Mouse (Mus musculus): ENCODE data around the gene A930002H24Rik. TPM values are rescaled to one million over a fixed set of nuclear protein-coding genes. Genes with fewer than 3 reads are reported as not detected.

Gene A930002H24Rik
- total and polyA plus RNA-seq, 3 experiments, result not detected

- H3K27ac ChIP-seq (ENCODE audit: insufficient read depth, low read depth), result no peak overlapping the region
- no peaks in the 10 kb centered on the region for H3K36me3 ChIP-seq (replicated peaks in 1 of 2; ENCODE audit: control insufficient read depth in 1 of 2, insufficient read depth in 1 of 2, low read length in 1 of 2)
- peaks cover 12% of the 10 kb centered on the region for H3K27me3 ChIP-seq (replicated peaks)
- no peak overlapping the region for H3K4me2 ChIP-seq (ENCODE audit: insufficient read depth, low read depth, poor library complexity, severe bottlenecking)
- TF ChIP-seq CTCF (conservative IDR thresholded peaks at IDR 0.05 in 1 of 2, IDR thresholded peaks at IDR 0.05 in 1 of 2; ENCODE audit: low read depth in 2 of 2, low read length in 2 of 2) (peak in 1 of 2 experiments; percentile 21; a peak in 2 of 4 replicates), EP300 (IDR thresholded peaks at IDR 0.05; ENCODE audit: low read length) (no peak)
- H3K9ac ChIP-seq (ENCODE audit: insufficient read depth, low read depth), result no peak overlapping the region
- dilution Hi-C loops (cut with MboI; ENCODE audit: extremely low pct_ligation_motif_present, extremely low pct_unique_long_range_greater_than_20kb, low sequenced_read_pairs), result no loop called here
- H3K9me3 ChIP-seq (replicated peaks; ENCODE audit: low read length), result peaks cover 9% of the 10 kb centered on the region
- peaks cover 0 to 4% of the 10 kb centered on the region in 2 experiments; a peak in 1 of 4 replicates for H3K4me1 ChIP-seq (ENCODE audit: control insufficient read depth in 1 of 2, insufficient read depth in 2 of 2)
- no peak overlapping the region for H3K4me3 ChIP-seq (replicated peaks in 1 of 3; ENCODE audit: low read depth in 2 of 3, low read length in 2 of 3, poor library complexity in 1 of 3)
- DNase-seq (ENCODE audit: extremely low read depth), result no peak
- in situ Hi-C loops (cut with MboI; ENCODE audit: low pct_ligation_motif_present, low pct_unique_long_range_greater_than_20kb, low sequenced_read_pairs), result no loop called here
- H3K79me2 ChIP-seq (replicated peaks; ENCODE audit: control insufficient read depth, extremely low read depth, insufficient read depth, poor library complexity, severe bottlenecking), result no peaks in the 10 kb centered on the region
Observed at GRCm38 (mm10) chr17:63839636-63840269, 23.8 kb downstream of the A930002H24Rik start.

- TF ChIP-seq EP300 (IDR thresholded peaks at IDR 0.05; ENCODE audit: low read length), result peak; percentile 78
- TF ChIP-seq JUN (IDR thresholded peaks at IDR 0.05; ENCODE audit: insufficient read depth, low read depth, low read length), result peak; percentile 56; the same call in 1 of the 2 replicates
- TF ChIP-seq ETS1 (conservative IDR thresholded peaks at IDR 0.05; ENCODE audit: low read depth, low read length), result peak; percentile 68; the same call in 1 of the 2 replicates
- peak; percentile 49; the same call in 1 of the 2 replicates for TF ChIP-seq MEF2A (IDR thresholded peaks at IDR 0.05; ENCODE audit: borderline replicate concordance, low read depth, low read length)
- no peak for TF ChIP-seq ZC3H11A (IDR thresholded peaks at IDR 0.05; ENCODE audit: low read depth, low read length)
- TF ChIP-seq JUND (conservative IDR thresholded peaks at IDR 0.05; ENCODE audit: low read depth, low read length), result peak; percentile 58
- no peak for TF ChIP-seq CHD1 (IDR thresholded peaks at IDR 0.05; ENCODE audit: low read depth, low read length)
- TF ChIP-seq ELF1 (IDR thresholded peaks at IDR 0.05; ENCODE audit: low read depth, low read length), result no peak
- DNase-seq (ENCODE audit: extremely low read depth), result no peak
- peaks cover 9% of the 10 kb centered on the region for H3K9me3 ChIP-seq (replicated peaks; ENCODE audit: low read length)
- H3K4me3 ChIP-seq (replicated peaks in 1 of 3; ENCODE audit: low read depth in 2 of 3, low read length in 2 of 3, poor library complexity in 1 of 3), result no peak overlapping the region
- no peaks in the 10 kb centered on the region for H3K36me3 ChIP-seq (replicated peaks in 1 of 2; ENCODE audit: control insufficient read depth in 1 of 2, insufficient read depth in 1 of 2, low read length in 1 of 2)
- H3K27ac ChIP-seq (ENCODE audit: insufficient read depth, low read depth), result no peak overlapping the region
- in situ Hi-C loops (cut with MboI; ENCODE audit: low pct_ligation_motif_present, low pct_unique_long_range_greater_than_20kb, low sequenced_read_pairs), result no loop called here
- peaks cover 9% of the 10 kb centered on the region for H3K27me3 ChIP-seq (replicated peaks)
- H3K4me2 ChIP-seq (ENCODE audit: insufficient read depth, low read depth, poor library complexity, severe bottlenecking), result peak overlapping the region; percentile 87
- peaks cover 0 to 4% of the 10 kb centered on the region in 2 experiments; a peak in 1 of 4 replicates for H3K4me1 ChIP-seq (ENCODE audit: control insufficient read depth in 1 of 2, insufficient read depth in 2 of 2)
- no peaks in the 10 kb centered on the region for H3K79me2 ChIP-seq (replicated peaks; ENCODE audit: control insufficient read depth, extremely low read depth, insufficient read depth, poor library complexity, severe bottlenecking)
- dilution Hi-C loops (cut with MboI; ENCODE audit: extremely low pct_ligation_motif_present, extremely low pct_unique_long_range_greater_than_20kb, low sequenced_read_pairs), result no loop called here
- H3K9ac ChIP-seq (ENCODE audit: insufficient read depth, low read depth), result no peak overlapping the region
Observed at GRCm38 (mm10) chr17:63838144-63838543, 25.4 kb downstream of the A930002H24Rik start.

DNA sequence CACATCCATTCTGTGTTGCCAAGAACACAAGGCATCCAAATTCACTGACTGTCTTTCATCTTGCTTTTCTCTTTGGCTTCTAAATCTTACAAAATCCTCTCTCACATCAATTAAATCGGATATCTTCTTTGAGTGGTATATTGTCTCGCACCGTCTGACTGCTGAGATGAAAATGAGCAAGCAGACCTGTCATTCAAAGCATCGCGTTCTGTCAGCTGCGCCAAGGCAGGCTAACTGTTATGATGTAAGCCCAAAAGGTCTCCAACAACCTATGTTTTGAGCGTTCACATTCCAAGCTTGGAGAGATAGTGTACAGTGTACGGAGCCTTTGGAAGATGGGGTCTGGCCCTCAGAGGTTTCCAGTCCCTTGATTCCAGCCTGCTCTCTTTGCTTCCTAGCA lies 26.9 kb downstream of the A930002H24Rik start:
- TF ChIP-seq USF2 (conservative IDR thresholded peaks at IDR 0.05; ENCODE audit: low read depth, low read length) (no peak), NELFE (IDR thresholded peaks at IDR 0.05; ENCODE audit: low read depth, low read length) (no peak), JUN (IDR thresholded peaks at IDR 0.05; ENCODE audit: insufficient read depth, low read depth, low read length) (no peak), MAFK (IDR thresholded peaks at IDR 0.05; ENCODE audit: insufficient replicate concordance, low read length) (no peak), CTCF (conservative IDR thresholded peaks at IDR 0.05 in 1 of 2, IDR thresholded peaks at IDR 0.05 in 1 of 2; ENCODE audit: low read depth in 2 of 2, low read length in 2 of 2) (no peak), RAD21 (IDR thresholded peaks at IDR 0.05; ENCODE audit: low read depth, low read length) (no peak), ZMIZ1 (IDR thresholded peaks at IDR 0.05; ENCODE audit: low read depth, low read length) (no peak), MAX (IDR thresholded peaks at IDR 0.05; ENCODE audit: low read length) (no peak)
- no peak for DNase-seq (ENCODE audit: extremely low read depth)
- dilution Hi-C loops (cut with MboI; ENCODE audit: extremely low pct_ligation_motif_present, extremely low pct_unique_long_range_greater_than_20kb, low sequenced_read_pairs) (no loop called here), in situ Hi-C loops (cut with MboI; ENCODE audit: low pct_ligation_motif_present, low pct_unique_long_range_greater_than_20kb, low sequenced_read_pairs) (no loop called here)
- peaks cover 6% of the 10 kb centered on the region for H3K27me3 ChIP-seq (replicated peaks)
- no peaks in the 10 kb centered on the region for H3K36me3 ChIP-seq (replicated peaks in 1 of 2; ENCODE audit: control insufficient read depth in 1 of 2, insufficient read depth in 1 of 2, low read length in 1 of 2)
- no peak overlapping the region for H3K9ac ChIP-seq (ENCODE audit: insufficient read depth, low read depth)
- peaks cover 0 to 4% of the 10 kb centered on the region in 2 experiments; a peak in 1 of 4 replicates for H3K4me1 ChIP-seq (ENCODE audit: control insufficient read depth in 1 of 2, insufficient read depth in 2 of 2)
- H3K4me3 ChIP-seq (replicated peaks in 1 of 3; ENCODE audit: low read depth in 2 of 3, low read length in 2 of 3, poor library complexity in 1 of 3), result no peak overlapping the region
- H3K9me3 ChIP-seq (replicated peaks; ENCODE audit: low read length), result peaks cover 9% of the 10 kb centered on the region
- no peaks in the 10 kb centered on the region for H3K79me2 ChIP-seq (replicated peaks; ENCODE audit: control insufficient read depth, extremely low read depth, insufficient read depth, poor library complexity, severe bottlenecking)
- no peak overlapping the region for H3K27ac ChIP-seq (ENCODE audit: insufficient read depth, low read depth)
- H3K4me2 ChIP-seq (ENCODE audit: insufficient read depth, low read depth, poor library complexity, severe bottlenecking), result no peak overlapping the region

Data from CH12.LX (cell line).